Mouse (Mus musculus) left cerebral cortex, postnatal 25 days (tissue): Measurements from ENCODE around the gene Cul7. TPM values are rescaled to one million over a fixed set of nuclear protein-coding genes. Genes with fewer than 3 reads are reported as not detected.

Experiments used
- DNase-seq, 2 experiments: peaks; one replicate each; pipeline ENCODE4 v3.0.0; 2022; ENCODE audit warnings: low spot score in 2 of 2, mixed read lengths in 1 of 2
- intact Hi-C: fragments of 180-260 bp; cut with DNase I; formaldehyde crosslinking; loops from one replicate; pipeline ENCODE4 v1.15.1; 2025
- total RNA-seq, 2 experiments: library from RNA; stranded (reverse); gene quantifications; 2 replicates each; pipeline ENCODE4 v1.2.3; 2021

The Cul7 gene
- total RNA-seq, 2 experiments from 2014 or later: 25.6 to 27.1 TPM

- DNase-seq: no peak
- intact Hi-C loops: no loop called here
These were observed 11.2 kb downstream of the Cul7 start for GRCm38 (mm10) chr17:46661351-46661750.

GRCm38 (mm10) chr17:46661981-46662380, 11.8 kb downstream of the Cul7 start:
- intact Hi-C loops: no loop called here

GRCm38 (mm10) chr17:46662730-46663129, 12.6 kb downstream of the Cul7 start:
- intact Hi-C loops: no loop called here
- DNase-seq: no peak

More at GRCm38 (mm10) chr17:46661981-46662380, 11.8 kb downstream of the Cul7 start:
- DNase-seq: no peak

- no peak for DNase-seq
- intact Hi-C loops: no loop called here
These were observed 17.6 kb downstream of the Cul7 start for GRCm38 (mm10) chr17:46667712-46668111.

GRCm38 (mm10) chr17:46669911-46670310, 19.8 kb downstream of the Cul7 start:
- no peak for DNase-seq
- intact Hi-C loops: no loop called here

- intact Hi-C loops: no loop called here
These were observed 23.9 kb downstream of the Cul7 start, which contains the start of gene Rrp36 for GRCm38 (mm10) chr17:46673850-46674529. Gene Rrp36 (minus strand): TSS chr17:46674352.

GRCm38 (mm10) chr17:46674530-46675283, 24.6 kb downstream of the Cul7 start:
- intact Hi-C loops: no loop called here
- DNase-seq: no peak

More at GRCm38 (mm10) chr17:46673850-46674529, 23.9 kb downstream of the Cul7 start, which contains the start of gene Rrp36:
- peak; percentile 88 to 95 for DNase-seq

GRCm38 (mm10) chr17:46678416-46678815, 28.3 kb downstream of the Cul7 start, which contains the start of gene Mea1:
Gene Mea1 (plus strand): TSS chr17:46678793.
- no peak for DNase-seq
- intact Hi-C loops: no loop called here

GRCm38 (mm10) chr17:46678911-46679310, 28.8 kb downstream of the Cul7 start:
- no peak for DNase-seq
- intact Hi-C loops: no loop called here

- intact Hi-C loops: loop anchor here (2.0 kb wide), 1 partner anchor 25 kb away; the partner anchor contains the start of gene Ppp2r5d
- peak in 1 of 2 experiments; percentile 37 for DNase-seq
These were observed 30.0 kb downstream of the Cul7 start for GRCm38 (mm10) chr17:46679843-46680759.

GRCm38 (mm10) chr17:46680760-46681373, 30.7 kb downstream of the Cul7 start, which contains the start of gene Klhdc3:
Gene Klhdc3 (minus strand): TSS chr17:46680914.
- intact Hi-C loops: loop anchor here (2.0 kb wide), 1 partner anchor 24 kb away; the partner anchor contains the start of gene Ppp2r5d
- DNase-seq: peak; percentile 94 to 99

- DNase-seq: peak in 1 of 2 experiments; percentile 13
- intact Hi-C loops: loop anchor here (2.0 kb wide), 1 partner anchor 23 kb away; the partner anchor contains the start of gene Ppp2r5d
These were observed 31.5 kb downstream of the Cul7 start for GRCm38 (mm10) chr17:46681466-46682118.

GRCm38 (mm10) chr17:46682654-46683389, 32.7 kb downstream of the Cul7 start:
- intact Hi-C loops: no loop called here
- peak in 1 of 2 experiments; percentile 14 for DNase-seq

- no peak for DNase-seq
- intact Hi-C loops: no loop called here
These were observed 35.8 kb downstream of the Cul7 start for GRCm38 (mm10) chr17:46685913-46686312.

- DNase-seq: no peak
- intact Hi-C loops: no loop called here
These were observed 40.5 kb downstream of the Cul7 start for GRCm38 (mm10) chr17:46690665-46691064.

- no peak for DNase-seq
- intact Hi-C loops: no loop called here
These were observed 41.3 kb downstream of the Cul7 start for GRCm38 (mm10) chr17:46691390-46691789.

GRCm38 (mm10) chr17:46694517-46695063, 44.5 kb downstream of the Cul7 start:
- no peak for DNase-seq
- intact Hi-C loops: no loop called here
